Mouse (Mus musculus) midbrain, embryonic 16.5 days (tissue): Measurements from ENCODE around the gene BC017158. TPM values are rescaled to one million over a fixed set of nuclear protein-coding genes. Genes with fewer than 3 reads are reported as not detected.

Experiments
- ATAC-seq: fragments of 200-750 bp; cut with Nextera tagmentation; 2 replicates; pipeline ENCODE4 v1.8.0; 2017; ENCODE audit warnings: moderate TSS enrichment
- H3K27ac ChIP-seq: fragments of 300-500 bp; sonication (generic); 2 replicates; pipeline ENCODE4 v1.5.1; 2014; ENCODE audit warnings: mild to moderate bottlenecking, low read length, mixed read lengths
- H3K27me3 ChIP-seq: fragments of 300-500 bp; sonication (generic); 2 replicates; pipeline ENCODE4 v1.6.1; 2014; ENCODE audit warnings: low read depth, low read length, mixed read lengths; ENCODE audit not compliant: control insufficient read depth, insufficient read depth
- H3K36me3 ChIP-seq: fragments of 300-500 bp; sonication (generic); 2 replicates; pipeline ENCODE4 v1.6.1; 2014; ENCODE audit warnings: mild to moderate bottlenecking, low read length, moderate library complexity, mixed read lengths; ENCODE audit not compliant: control insufficient read depth, insufficient read depth
- H3K4me1 ChIP-seq: fragments of 300-500 bp; sonication (generic); 2 replicates; pipeline ENCODE4 v1.6.1; 2014; ENCODE audit warnings: mild to moderate bottlenecking, low read length, mixed read lengths; ENCODE audit not compliant: control insufficient read depth, insufficient read depth
- H3K4me2 ChIP-seq: fragments of 300-500 bp; sonication (generic); 2 replicates; pipeline ENCODE4 v1.6.1; 2014; ENCODE audit warnings: mild to moderate bottlenecking, low read length, mixed read lengths
- H3K4me3 ChIP-seq: fragments of 300-500 bp; sonication (generic); 2 replicates; pipeline ENCODE4 v1.5.1; 2014; ENCODE audit warnings: low read depth, mild to moderate bottlenecking, low read length, moderate library complexity, mixed read lengths
- H3K9ac ChIP-seq: fragments of 300-500 bp; sonication (generic); 2 replicates; pipeline ENCODE4 v1.6.1; 2014; ENCODE audit warnings: low read depth, low read length, mixed read lengths
- H3K9me3 ChIP-seq: fragments of 300-500 bp; sonication (generic); replicated peaks from 2 replicates; pipeline ENCODE4 v1.6.1; 2014; ENCODE audit warnings: mild to moderate bottlenecking, low read length, mixed read lengths; ENCODE audit not compliant: control insufficient read depth, poor library complexity, severe bottlenecking
- WGBS: fragments of 180-500 bp; shearing (Covaris S2); extraction: QIAGEN DNeasy Blood & Tissue Kit; methylation state at CpG from one replicate; pipeline ENCODE4 v1.1.7; 2014; 5-methylcytosine and 5-hydroxymethylcytosine counted together
- polyA plus RNA-seq: library from polyadenylated mRNA; unstranded; fragments of >200 nt; fragmentation: Nextera tagmentation; extraction: Ambion mirVana; gene quantifications from 2 replicates; pipeline ENCODE4 v1.2.1, GENCODE M21; 2015

Gene BC017158
- polyA plus RNA-seq, 1 experiment from 2014 or later = 25.9 TPM

DNA sequence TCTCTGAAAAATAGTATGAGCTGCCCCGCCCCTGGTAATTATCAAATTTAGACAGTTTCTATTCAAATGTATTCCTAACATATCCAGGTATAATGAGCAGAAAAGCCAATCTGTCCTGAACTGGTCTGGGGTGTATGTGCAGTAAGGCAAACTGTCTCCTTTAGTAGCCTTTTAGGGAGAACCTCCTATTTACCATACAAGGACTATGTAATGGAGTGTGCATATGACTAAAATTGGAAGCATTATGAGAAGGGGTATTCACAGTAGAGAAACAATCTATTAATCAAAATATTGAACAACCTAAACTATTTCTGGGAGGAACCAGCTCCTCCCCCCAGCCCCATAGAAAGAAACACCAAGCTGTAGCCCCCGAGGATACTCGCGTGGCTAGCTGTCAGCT, 18.2 kb downstream of the BC017158 start:
- no peak overlapping the region for H3K27ac ChIP-seq
- peaks cover 6% of the 10 kb centered on the region; the same call in 1 of the 2 replicates for H3K36me3 ChIP-seq
- H3K4me3 ChIP-seq = no peak overlapping the region
- 78% methylated on average over 4 of the region's 4 CpGs for WGBS
- ATAC-seq = no peak
- no peak overlapping the region for H3K4me2 ChIP-seq
- H3K9ac ChIP-seq = no peak overlapping the region
- H3K4me1 ChIP-seq = no peaks in the 10 kb centered on the region
- H3K27me3 ChIP-seq = no peaks in the 10 kb centered on the region
- no peaks in the 10 kb centered on the region for H3K9me3 ChIP-seq

DNA sequence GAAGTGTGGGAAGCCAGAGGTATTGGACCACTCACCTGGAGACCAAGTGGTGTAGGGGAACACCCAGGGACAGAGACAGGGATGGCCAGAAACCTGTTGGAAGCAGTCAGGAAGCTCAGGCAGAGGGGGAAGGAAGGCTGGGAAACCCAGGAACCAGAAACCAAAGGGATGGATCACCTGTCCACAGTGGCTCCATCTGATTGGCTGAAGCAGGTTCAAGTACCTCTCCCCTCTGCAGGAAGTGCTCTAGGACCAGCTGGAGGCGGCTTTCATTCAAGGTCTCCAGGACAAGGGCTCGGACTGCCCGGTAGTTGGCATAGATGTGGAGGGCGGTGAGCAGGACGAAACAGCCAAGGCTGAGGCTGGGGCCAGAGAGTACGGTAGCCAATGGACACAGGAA, 21.9 kb downstream of the BC017158 start:
- Histone ChIP-seq H3K9me3 (no peaks in the 10 kb centered on the region), H3K27ac (no peak overlapping the region), H3K4me3 (no peak overlapping the region), H3K9ac (no peak overlapping the region), H3K4me2 (no peak overlapping the region), H3K4me1 (no peaks in the 10 kb centered on the region), H3K27me3 (no peaks in the 10 kb centered on the region), H3K36me3 (peaks cover 13% of the 10 kb centered on the region)
- ATAC-seq = no peak
- 93% methylated on average over 6 of the region's 6 CpGs for whole genome bisulfite sequencing

DNA sequence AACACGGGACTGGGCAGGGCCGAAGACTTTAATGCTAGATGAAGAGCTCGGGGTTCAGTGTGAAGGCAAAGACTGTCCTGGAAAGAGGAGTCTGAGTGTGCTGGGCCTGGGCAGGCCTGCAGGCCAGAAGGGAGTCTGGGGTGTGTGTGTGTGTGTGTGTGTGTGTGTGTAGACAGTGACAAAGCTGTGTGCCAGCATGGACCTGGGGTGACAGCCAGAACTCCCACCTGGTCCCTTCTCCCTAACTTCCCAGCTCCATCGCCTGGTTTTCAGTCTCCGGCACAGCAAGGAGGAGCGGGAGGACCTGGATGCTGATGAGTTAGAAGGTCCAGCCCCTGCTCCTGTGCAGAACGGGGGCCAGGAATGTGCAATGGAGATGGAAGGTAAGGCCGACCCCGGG, 26.5 kb downstream of the BC017158 start:
- H3K36me3 ChIP-seq = peaks cover 10% of the 10 kb centered on the region
- 95% methylated on average over 9 of the region's 9 CpGs for WGBS
- H3K9ac ChIP-seq = no peak overlapping the region
- no peak for ATAC-seq
- H3K4me2 ChIP-seq = no peak overlapping the region
- no peaks in the 10 kb centered on the region for H3K4me1 ChIP-seq
- H3K9me3 ChIP-seq = no peaks in the 10 kb centered on the region
- H3K27ac ChIP-seq = no peak overlapping the region
- no peak overlapping the region for H3K4me3 ChIP-seq
- no peaks in the 10 kb centered on the region for H3K27me3 ChIP-seq

DNA sequence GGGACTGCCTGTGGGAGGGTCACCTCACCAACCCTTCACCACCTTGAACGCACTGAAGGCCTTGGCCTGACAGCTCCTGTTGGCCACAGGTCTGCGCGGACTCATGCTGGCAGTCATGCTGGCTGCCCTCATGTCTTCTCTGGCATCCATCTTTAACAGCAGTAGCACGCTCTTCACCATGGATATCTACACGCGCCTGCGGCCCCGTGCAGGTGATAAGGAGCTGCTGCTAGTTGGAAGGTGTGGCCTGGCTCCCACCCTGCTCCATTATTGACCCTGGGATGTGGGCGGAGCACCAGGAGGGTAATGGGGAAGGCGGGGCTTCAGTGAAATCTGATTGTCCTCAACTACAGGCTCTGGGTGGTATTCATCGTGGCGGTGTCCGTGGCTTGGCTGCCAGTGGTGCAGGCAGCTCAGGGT, 27.5 kb downstream of the BC017158 start:
- ATAC-seq = no peak

DNA sequence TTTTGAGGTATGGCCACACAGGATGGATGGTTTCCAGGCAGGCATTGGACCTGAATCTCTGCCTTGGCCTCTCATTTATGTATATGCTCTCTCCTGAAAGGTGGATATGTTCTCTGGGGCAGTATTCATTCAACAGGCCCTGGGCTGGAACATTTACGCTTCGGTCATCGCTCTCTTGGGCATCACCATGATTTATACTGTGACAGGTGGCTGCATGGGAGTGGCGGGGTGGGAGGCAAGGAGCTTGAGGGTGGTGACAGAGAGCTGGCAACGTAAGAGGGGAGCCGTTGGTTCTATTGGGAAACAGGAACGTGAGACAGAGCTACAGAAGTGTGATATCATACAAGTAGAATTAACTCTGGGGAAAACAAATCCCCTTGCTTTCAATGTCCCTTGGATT, 30.2 kb downstream of the BC017158 start:
- H3K9ac ChIP-seq = no peak overlapping the region
- H3K9me3 ChIP-seq = no peaks in the 10 kb centered on the region
- no peak overlapping the region for H3K4me3 ChIP-seq
- 95% methylated on average over 7 of the region's 7 CpGs for WGBS
- no peaks in the 10 kb centered on the region for H3K27me3 ChIP-seq
- no peak for ATAC-seq
- H3K4me1 ChIP-seq = no peaks in the 10 kb centered on the region
- H3K4me2 ChIP-seq = no peak overlapping the region
- peaks cover 7% of the 10 kb centered on the region for H3K36me3 ChIP-seq
- H3K27ac ChIP-seq = no peak overlapping the region

More for the DNA sequence above, 27.5 kb downstream of the BC017158 start:
- H3K4me2 ChIP-seq = no peak overlapping the region
- H3K36me3 ChIP-seq = peaks cover 7% of the 10 kb centered on the region
- no peak overlapping the region for H3K9ac ChIP-seq
- H3K4me1 ChIP-seq = no peaks in the 10 kb centered on the region
- H3K4me3 ChIP-seq = no peak overlapping the region
- H3K27ac ChIP-seq = no peak overlapping the region
- no peaks in the 10 kb centered on the region for H3K9me3 ChIP-seq
- 62% methylated on average over 13 of the region's 13 CpGs for WGBS
- H3K27me3 ChIP-seq = no peaks in the 10 kb centered on the region

DNA sequence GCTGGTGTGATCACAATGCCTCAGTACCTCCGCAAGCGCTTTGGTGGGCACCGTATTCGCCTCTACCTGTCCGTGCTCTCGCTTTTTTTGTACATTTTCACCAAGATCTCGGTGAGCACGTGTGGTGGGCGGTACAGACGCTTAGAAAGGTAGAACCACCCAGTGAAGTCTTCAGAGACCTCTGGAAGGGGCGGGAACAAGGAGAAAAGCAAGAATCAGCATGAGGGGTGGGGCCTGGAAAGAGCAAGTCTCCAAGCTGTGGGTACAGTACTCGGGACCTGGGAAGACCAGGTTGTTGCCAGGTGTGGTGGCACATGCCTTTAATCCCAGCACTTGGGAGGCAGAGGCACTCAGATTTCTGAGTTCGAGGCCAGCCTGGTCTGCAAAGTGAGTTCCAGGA, 30.6 kb downstream of the BC017158 start:
- WGBS = 67% methylated on average over 13 of the region's 13 CpGs
- Histone ChIP-seq H3K4me2 (no peak overlapping the region), H3K27ac (no peak overlapping the region)

DNA sequence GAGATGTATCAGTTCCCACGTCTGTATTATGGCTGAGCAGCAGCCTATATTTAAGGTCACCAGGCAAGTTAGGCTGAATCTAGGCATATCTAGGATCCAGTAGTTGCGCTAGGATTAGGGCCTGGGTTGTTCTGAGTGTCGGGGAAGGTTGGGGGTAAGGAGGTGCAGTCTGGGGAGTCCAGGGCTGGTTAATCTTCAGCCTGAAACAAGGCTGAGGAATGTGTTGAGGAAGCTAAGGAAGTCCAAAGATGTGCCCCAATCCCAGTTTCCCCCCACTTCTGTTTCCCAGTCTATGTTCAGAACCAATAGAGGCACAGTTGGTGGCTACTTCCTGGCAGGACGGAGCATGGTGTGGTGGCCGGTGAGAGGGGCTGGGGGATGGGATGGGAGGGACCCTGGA, 31.9 kb downstream of the BC017158 start:
- 80% methylated on average over 5 of the region's 5 CpGs for WGBS
- ATAC-seq = no peak
- Histone ChIP-seq H3K9ac (no peak overlapping the region), H3K36me3 (no peaks in the 10 kb centered on the region), H3K27me3 (no peaks in the 10 kb centered on the region), H3K4me3 (no peak overlapping the region), H3K4me2 (no peak overlapping the region), H3K9me3 (no peaks in the 10 kb centered on the region), H3K4me1 (no peaks in the 10 kb centered on the region), H3K27ac (no peak overlapping the region)

More for the DNA sequence above, 30.6 kb downstream of the BC017158 start:
- Histone ChIP-seq H3K9me3 (no peaks in the 10 kb centered on the region), H3K9ac (no peak overlapping the region), H3K4me3 (no peak overlapping the region), H3K36me3 (peaks cover 7% of the 10 kb centered on the region), H3K27me3 (no peaks in the 10 kb centered on the region), H3K4me1 (no peaks in the 10 kb centered on the region)
- ATAC-seq = no peak

DNA sequence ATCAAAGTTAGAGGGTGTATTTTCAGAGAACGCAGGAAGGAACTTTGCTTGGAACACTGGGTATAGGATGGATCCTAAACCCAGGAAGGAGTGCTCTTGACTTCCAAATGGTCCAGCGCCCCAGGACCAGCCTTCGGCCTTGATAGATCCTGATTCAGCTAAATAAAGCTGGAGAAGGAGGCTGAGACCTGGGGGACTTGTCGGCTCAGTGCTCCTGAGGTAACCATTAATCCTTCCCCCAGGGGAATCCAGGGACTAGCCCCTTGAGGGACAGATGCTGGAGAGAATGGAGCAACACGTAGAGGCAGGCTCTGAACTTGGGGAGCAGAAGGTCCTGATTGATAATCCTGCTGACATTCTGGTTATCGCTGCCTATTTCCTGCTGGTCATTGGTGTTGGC, 32.6 kb downstream of the BC017158 start, which contains the start of gene Slc5a2:
TSS of gene Slc5a2 (plus strand) at position 247 of the 400 bp plus-strand sequence.
- H3K27me3 ChIP-seq = no peaks in the 10 kb centered on the region
- no peak within 1 kb of the TSS for H3K4me2 ChIP-seq
- no peaks in the 10 kb centered on the region for H3K36me3 ChIP-seq
- no peaks in the 10 kb centered on the region for H3K4me1 ChIP-seq
- no peaks in the 10 kb centered on the region for H3K9me3 ChIP-seq
- H3K27ac ChIP-seq = no peak within 1 kb of the TSS
- no peak within 1 kb of the TSS for H3K9ac ChIP-seq
- no peak for ATAC-seq
- 85% methylated on average over 6 of the region's 6 CpGs for WGBS
- H3K4me3 ChIP-seq = no peak within 1 kb of the TSS

DNA sequence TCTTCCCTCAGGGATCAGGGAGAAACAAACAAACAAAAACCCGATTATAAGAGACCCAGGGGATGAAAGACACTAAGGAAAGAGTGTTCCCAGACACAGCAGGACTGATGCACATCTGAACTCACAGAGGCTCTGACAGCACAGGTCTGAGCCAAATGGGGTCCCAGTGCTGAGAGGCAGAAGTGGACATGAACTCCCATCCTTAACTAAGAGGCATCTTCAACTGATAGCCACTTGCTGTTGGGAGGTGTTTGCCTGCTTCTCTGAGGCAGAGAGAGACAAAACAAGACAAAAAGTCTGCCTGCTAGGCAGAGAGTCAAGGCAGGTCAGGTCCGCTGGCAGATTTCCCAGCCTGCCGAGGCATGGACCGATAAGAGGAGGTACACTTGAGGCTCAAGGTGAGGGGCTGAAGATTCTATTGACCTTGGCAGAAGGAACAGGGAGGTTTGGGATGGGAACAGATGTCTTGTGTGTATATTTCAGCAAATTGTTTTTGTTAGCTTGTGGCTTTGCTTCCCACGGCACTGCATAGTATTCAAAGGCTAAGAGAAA, 41.1 kb downstream of the BC017158 start:
- Histone ChIP-seq H3K9me3 (no peaks in the 10 kb centered on the region), H3K36me3 (no peaks in the 10 kb centered on the region), H3K9ac (no peak overlapping the region), H3K27me3 (no peaks in the 10 kb centered on the region), H3K27ac (no peak overlapping the region), H3K4me1 (peaks cover 7% of the 10 kb centered on the region), H3K4me3 (no peak overlapping the region), H3K4me2 (no peak overlapping the region)
- ATAC-seq = no peak
- WGBS = 61% methylated on average over 5 of the region's 5 CpGs
